Mouse (Mus musculus): ENCODE measurements around the gene Dync1li2.

DNA sequence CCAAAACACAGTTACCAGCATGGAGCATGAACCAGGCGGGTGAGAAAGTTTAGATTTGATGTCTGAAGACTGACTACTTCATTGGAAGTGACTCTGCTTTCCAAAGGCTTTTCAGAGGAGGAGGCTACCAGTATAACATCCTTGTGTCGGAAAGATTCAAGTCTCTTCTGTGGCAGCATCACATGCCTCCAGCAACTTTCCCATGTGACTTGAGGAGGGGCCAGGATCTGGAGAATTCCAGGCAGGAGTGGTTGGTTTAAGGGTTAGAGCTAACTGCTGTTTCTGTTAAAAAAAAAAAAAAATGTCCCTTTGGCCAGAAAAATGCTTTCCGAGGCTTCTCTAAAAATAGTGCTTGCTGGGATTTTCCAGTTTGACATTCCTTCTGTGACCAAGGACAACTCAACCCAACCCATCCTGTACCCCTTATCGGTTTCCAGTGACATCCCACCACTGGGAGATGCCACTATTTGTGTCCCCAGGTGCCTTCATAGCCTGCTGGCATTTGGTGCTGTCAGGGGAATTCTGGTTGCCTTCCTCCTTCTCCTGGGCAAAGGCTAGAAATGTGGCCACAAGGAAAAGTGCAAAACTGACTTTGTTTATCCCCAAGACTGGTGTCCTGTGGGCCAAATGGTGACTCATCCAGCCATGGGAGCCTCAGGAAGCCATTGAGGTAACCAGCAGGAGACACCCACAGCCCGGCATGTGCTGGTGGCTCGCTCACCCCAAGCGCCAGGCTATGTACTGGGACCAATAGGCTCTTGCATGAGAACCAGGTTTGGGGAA lies 34.3 kb downstream of the Dync1li2 start:
- TF ChIP-seq CTCF (conservative IDR thresholded peaks at IDR 0.05 in 1 of 2, IDR thresholded peaks at IDR 0.05 in 1 of 2; ENCODE audit: low read depth in 2 of 2, low read length in 2 of 2), result no peak
- TF ChIP-seq HCFC1 (IDR thresholded peaks at IDR 0.05; ENCODE audit: low read depth, low read length), result no peak
- no peak for TF ChIP-seq USF1 (IDR thresholded peaks at IDR 0.05; ENCODE audit: low read depth, low read length)
- TF ChIP-seq JUND (conservative IDR thresholded peaks at IDR 0.05; ENCODE audit: low read depth, low read length), result no peak
- TF ChIP-seq POLR2A (IDR thresholded peaks at IDR 0.05; ENCODE audit: low read depth, low read length), result no peak

All from CH12.LX (cell line).